Mouse (Mus musculus): Measurements from ENCODE around the gene Srrm4. TPM values are rescaled to one million over a fixed set of nuclear protein-coding genes. Genes with fewer than 3 reads are reported as not detected.
A peak's percentile ranks its signal among the peaks of the same experiment; 100 is the strongest.

The Srrm4 gene
- polyA plus RNA-seq, 1 experiment from 2014 or later, result 20.8 TPM

DNA sequence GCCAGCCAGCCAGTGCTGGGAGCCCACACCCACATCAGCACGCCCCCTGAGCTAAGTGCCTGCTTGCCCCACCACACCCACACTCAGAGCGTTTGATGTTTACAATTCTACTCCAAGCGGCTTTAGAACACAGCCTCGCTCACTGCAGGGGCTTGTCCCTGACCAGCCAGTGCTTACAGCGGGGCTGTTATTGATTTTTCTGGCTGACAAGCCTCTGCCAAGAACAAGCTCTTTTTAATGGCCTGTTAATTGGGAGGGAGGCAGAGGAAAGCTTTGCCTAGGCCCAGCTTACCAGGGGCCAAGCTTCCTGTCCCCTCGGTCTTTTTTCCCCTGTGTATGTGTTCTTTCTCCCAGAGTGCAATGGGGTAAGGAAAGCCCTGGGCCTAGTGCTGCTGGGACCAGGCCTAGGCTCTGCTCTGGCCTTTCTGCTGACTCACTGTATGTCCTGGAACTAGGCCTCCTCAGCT, 170.8 kb downstream of the Srrm4 start:
- Histone ChIP-seq H3K4me3 (ENCODE audit: low read depth, low read length) (no peak overlapping the region), H3K36me3 (ENCODE audit: control insufficient read depth, insufficient read depth, low read length) (no peaks in the 10 kb centered on the region), H3K4me2 (ENCODE audit: low read depth, low read length) (no peak overlapping the region), H3K4me1 (ENCODE audit: control insufficient read depth, insufficient read depth, low read length) (peaks cover 16% of the 10 kb centered on the region; the same call in 1 of the 2 replicates), H3K27me3 (ENCODE audit: control insufficient read depth, insufficient read depth, low read length) (no peaks in the 10 kb centered on the region), H3K9ac (replicated peaks; ENCODE audit: low read depth, low read length) (no peak overlapping the region), H3K9me3 (ENCODE audit: control insufficient read depth, low read length) (no peaks in the 10 kb centered on the region), H3K27ac (ENCODE audit: low read depth, low read length) (0 out of 2 replicates have a peak overlapping the region, but pooled peaks have one; percentile 30)
- no peak for ATAC-seq (ENCODE audit: low read depth)
- 11% methylated on average over 6 of the region's 6 CpGs for WGBS

DNA sequence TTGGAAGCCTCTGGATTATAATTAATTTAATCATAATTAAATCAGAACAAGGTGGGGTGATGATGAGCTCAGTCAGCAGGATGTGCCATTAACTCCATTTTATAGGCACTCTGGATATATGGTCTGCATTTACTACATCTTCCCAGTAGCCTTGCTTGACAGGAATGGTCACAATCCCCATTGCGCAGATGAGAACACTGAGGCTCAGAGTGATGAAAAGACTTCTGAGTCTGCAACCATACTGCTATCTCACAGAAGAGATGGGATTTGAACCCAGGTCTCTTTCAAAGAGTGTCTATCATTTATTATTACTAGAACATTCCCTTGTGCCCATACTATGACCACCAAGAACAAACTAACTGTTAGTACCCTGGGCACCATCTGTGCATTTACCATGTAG, 171.4 kb downstream of the Srrm4 start:
- Histone ChIP-seq H3K4me1 (ENCODE audit: control insufficient read depth, insufficient read depth, low read length) (peaks cover 16% of the 10 kb centered on the region; the same call in 1 of the 2 replicates), H3K36me3 (ENCODE audit: control insufficient read depth, insufficient read depth, low read length) (no peaks in the 10 kb centered on the region), H3K4me3 (ENCODE audit: low read depth, low read length) (no peak overlapping the region), H3K27me3 (ENCODE audit: control insufficient read depth, insufficient read depth, low read length) (no peaks in the 10 kb centered on the region), H3K4me2 (ENCODE audit: low read depth, low read length) (no peak overlapping the region), H3K27ac (ENCODE audit: low read depth, low read length) (no peak overlapping the region), H3K9me3 (ENCODE audit: control insufficient read depth, low read length) (no peaks in the 10 kb centered on the region), H3K9ac (replicated peaks; ENCODE audit: low read depth, low read length) (no peak overlapping the region)
- WGBS, result 100% methylated on average over 1 of the region's 1 CpGs
- ATAC-seq (ENCODE audit: low read depth), result no peak

DNA sequence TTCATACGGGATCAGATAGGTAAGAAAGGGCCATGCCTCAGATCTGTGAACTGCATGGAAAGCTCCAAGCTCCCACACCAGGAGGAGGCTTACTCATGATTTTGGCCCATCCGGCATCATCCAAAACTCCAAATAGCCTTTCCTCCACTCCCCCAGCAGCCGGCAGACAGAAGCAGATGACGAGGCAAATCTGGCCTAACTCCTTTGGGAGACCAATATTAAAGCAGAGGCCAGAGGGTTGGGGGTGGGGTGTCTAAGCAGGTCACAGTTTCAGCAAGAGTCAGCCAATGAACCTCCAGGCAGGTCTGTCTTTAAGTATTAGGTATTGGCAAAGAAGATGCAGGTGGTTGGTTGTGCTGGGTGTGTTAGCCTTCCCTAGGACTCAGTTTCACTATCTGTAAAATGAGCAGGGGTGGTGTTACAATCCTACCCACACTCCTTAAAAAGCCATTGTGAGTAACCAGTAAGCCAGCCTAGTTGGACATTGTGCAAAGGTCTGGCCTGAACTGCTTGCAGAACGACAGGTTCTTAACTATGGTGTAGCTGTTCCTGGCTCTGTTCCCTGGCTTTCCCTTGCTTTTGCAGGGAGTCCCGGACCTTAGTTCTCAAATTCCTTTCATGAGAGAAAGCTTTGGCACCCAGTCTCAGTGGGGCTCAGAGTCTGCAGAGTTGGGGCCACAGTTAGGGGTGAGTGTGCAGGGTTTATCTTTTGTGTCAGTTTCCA, 172.1 kb downstream of the Srrm4 start:
- Histone ChIP-seq H3K27me3 (ENCODE audit: control insufficient read depth, insufficient read depth, low read length) (no peaks in the 10 kb centered on the region), H3K27ac (ENCODE audit: low read depth, low read length) (no peak overlapping the region), H3K4me2 (ENCODE audit: low read depth, low read length) (no peak overlapping the region), H3K9me3 (ENCODE audit: control insufficient read depth, low read length) (no peaks in the 10 kb centered on the region), H3K9ac (replicated peaks; ENCODE audit: low read depth, low read length) (no peak overlapping the region), H3K4me3 (ENCODE audit: low read depth, low read length) (no peak overlapping the region), H3K4me1 (ENCODE audit: control insufficient read depth, insufficient read depth, low read length) (peaks cover 16% of the 10 kb centered on the region; the same call in 1 of the 2 replicates), H3K36me3 (ENCODE audit: control insufficient read depth, insufficient read depth, low read length) (no peaks in the 10 kb centered on the region)
- no peak for ATAC-seq (ENCODE audit: low read depth)
- 52% methylated on average over 6 of the region's 6 CpGs for WGBS

DNA sequence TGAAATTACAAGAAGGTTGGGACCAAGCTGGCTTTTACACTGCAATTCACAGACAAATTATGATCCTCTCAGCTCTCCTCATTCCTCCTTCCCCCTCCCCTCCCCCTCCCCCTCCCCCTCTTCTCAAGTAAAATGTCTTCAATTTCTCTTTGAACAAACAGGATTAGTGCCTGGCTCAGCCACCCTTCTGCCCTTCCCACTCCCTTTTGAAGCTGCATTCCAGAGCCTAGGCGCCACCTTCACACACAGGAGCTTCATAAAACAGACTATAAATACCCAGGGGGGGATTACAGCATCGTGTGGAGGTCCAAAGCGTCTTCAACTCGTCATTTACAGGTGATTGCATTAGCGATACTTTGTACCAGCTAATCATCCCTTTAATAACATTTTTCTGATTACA, 175.4 kb downstream of the Srrm4 start:
- H3K27me3 ChIP-seq (ENCODE audit: control insufficient read depth, insufficient read depth, low read length), result no peaks in the 10 kb centered on the region
- no peak overlapping the region for H3K4me2 ChIP-seq (ENCODE audit: low read depth, low read length)
- 13% methylated on average over 5 of the region's 5 CpGs for WGBS
- H3K4me3 ChIP-seq (ENCODE audit: low read depth, low read length), result no peak overlapping the region
- H3K4me1 ChIP-seq (ENCODE audit: control insufficient read depth, insufficient read depth, low read length), result 0 out of 2 replicates have a peak, but pooled peaks cover 6% of the 10 kb centered on the region
- no peak for ATAC-seq (ENCODE audit: low read depth)
- H3K36me3 ChIP-seq (ENCODE audit: control insufficient read depth, insufficient read depth, low read length), result no peaks in the 10 kb centered on the region
- H3K9ac ChIP-seq (replicated peaks; ENCODE audit: low read depth, low read length), result no peak overlapping the region
- no peak overlapping the region for H3K27ac ChIP-seq (ENCODE audit: low read depth, low read length)
- no peaks in the 10 kb centered on the region for H3K9me3 ChIP-seq (ENCODE audit: control insufficient read depth, low read length)

DNA sequence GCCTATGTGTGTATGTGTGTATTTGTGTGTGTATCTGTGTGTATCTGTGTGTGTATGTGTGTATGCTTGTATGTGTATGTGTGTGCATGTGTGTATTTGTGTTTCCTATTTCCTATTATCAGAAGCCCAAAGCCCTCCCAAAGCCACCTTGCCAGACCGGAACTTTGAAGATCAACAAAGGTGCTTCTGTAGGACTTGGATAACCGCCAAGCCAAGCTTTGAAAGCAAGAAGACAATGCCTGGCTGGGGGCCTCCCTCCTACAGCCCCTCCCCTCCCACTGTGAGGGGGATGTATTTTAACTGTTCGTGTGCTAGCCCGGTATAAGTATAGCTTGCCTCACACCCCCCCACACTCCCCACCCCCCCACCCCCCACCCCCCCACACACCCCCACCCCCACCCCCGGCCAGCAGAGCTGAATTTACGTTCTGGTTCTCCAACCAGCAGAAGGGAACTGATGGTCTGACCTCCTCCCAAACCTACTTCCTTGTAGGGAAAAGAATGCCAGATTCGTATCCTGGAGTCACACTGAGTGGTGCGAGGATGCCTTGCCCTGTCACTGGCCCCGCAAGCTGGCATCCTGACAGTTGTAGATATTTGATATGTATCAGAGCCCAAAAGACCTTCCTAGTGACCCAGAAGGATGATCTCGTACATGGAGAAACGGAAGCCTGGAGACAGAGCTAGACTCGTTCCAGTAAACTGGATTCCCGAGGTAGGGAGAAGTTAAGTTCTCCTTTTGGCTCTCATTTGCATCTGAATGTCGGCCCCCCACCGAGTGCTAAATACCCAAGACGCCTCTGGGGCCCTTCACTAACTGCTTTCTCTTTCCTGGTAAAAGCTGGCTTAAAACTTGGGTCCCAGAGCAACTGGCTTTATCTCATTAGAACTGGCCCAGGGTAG, 181.7 kb downstream of the Srrm4 start:
- H3K27ac ChIP-seq (ENCODE audit: low read depth, low read length), result no peak overlapping the region
- no peak for ATAC-seq (ENCODE audit: low read depth)
- 0 out of 2 replicates have a peak overlapping the region, but pooled peaks have one; percentile 12 for H3K4me2 ChIP-seq (ENCODE audit: low read depth, low read length)
- no peak overlapping the region for H3K9ac ChIP-seq (replicated peaks; ENCODE audit: low read depth, low read length)
- H3K9me3 ChIP-seq (ENCODE audit: control insufficient read depth, low read length), result no peaks in the 10 kb centered on the region
- WGBS, result 3% methylated on average over 14 of the region's 16 CpGs
- no peaks in the 10 kb centered on the region for H3K27me3 ChIP-seq (ENCODE audit: control insufficient read depth, insufficient read depth, low read length)
- H3K36me3 ChIP-seq (ENCODE audit: control insufficient read depth, insufficient read depth, low read length), result no peaks in the 10 kb centered on the region
- H3K4me3 ChIP-seq (ENCODE audit: low read depth, low read length), result no peak overlapping the region
- peaks cover 10% of the 10 kb centered on the region; the same call in 1 of the 2 replicates for H3K4me1 ChIP-seq (ENCODE audit: control insufficient read depth, insufficient read depth, low read length)

DNA sequence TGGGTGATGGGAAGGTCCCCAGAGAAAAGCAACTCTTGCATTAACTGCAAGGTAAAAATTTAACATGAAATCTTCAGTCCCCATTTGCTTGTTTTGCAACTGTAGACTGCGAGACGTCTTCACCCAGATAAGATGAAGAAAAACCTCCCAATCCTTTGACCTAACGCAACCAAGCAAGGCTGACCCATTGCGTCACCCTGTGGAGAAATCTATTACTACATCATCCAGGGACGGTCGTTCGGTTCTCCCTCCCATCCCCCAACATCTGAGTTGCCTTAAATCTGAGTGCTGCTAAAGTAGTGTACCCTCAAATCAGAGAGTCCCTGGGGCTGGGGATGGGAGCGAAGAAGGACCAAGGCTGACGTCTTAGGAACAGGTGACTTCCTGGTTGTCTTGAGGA, 182.7 kb downstream of the Srrm4 start:
- Histone ChIP-seq H3K4me2 (ENCODE audit: low read depth, low read length) (no peak overlapping the region), H3K36me3 (ENCODE audit: control insufficient read depth, insufficient read depth, low read length) (no peaks in the 10 kb centered on the region), H3K27me3 (ENCODE audit: control insufficient read depth, insufficient read depth, low read length) (no peaks in the 10 kb centered on the region), H3K4me1 (ENCODE audit: control insufficient read depth, insufficient read depth, low read length) (peaks cover 10% of the 10 kb centered on the region; the same call in 1 of the 2 replicates), H3K4me3 (ENCODE audit: low read depth, low read length) (no peak overlapping the region), H3K27ac (ENCODE audit: low read depth, low read length) (no peak overlapping the region), H3K9me3 (ENCODE audit: control insufficient read depth, low read length) (no peaks in the 10 kb centered on the region), H3K9ac (replicated peaks; ENCODE audit: low read depth, low read length) (no peak overlapping the region)
- WGBS, result 63% methylated on average over 9 of the region's 9 CpGs
- ATAC-seq (ENCODE audit: low read depth), result no peak

DNA sequence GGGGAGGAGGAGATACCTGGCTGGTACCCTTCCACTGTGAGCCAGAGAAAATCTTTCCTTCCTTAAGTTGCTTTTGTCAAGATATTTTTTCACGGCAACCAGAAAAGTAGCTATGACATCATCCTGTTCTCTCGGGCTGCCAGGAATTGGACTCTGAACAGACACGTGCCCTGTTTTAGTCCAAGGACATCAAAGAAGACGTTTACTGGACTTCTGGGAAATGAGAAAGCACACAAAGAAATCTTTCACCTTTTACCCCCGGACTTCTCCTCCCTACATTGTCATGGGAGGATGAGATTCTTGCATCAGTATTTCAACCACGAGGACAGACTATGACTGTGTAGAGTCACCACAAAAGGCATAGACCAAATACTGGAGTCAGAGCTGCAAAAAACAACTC, 183.7 kb downstream of the Srrm4 start:
- Histone ChIP-seq H3K27me3 (ENCODE audit: control insufficient read depth, insufficient read depth, low read length) (no peaks in the 10 kb centered on the region), H3K27ac (ENCODE audit: low read depth, low read length) (no peak overlapping the region), H3K4me2 (ENCODE audit: low read depth, low read length) (no peak overlapping the region), H3K4me1 (ENCODE audit: control insufficient read depth, insufficient read depth, low read length) (peaks cover 10% of the 10 kb centered on the region; the same call in 1 of the 2 replicates), H3K36me3 (ENCODE audit: control insufficient read depth, insufficient read depth, low read length) (no peaks in the 10 kb centered on the region), H3K4me3 (ENCODE audit: low read depth, low read length) (no peak overlapping the region), H3K9me3 (ENCODE audit: control insufficient read depth, low read length) (no peaks in the 10 kb centered on the region), H3K9ac (replicated peaks; ENCODE audit: low read depth, low read length) (no peak overlapping the region)
- no peak for ATAC-seq (ENCODE audit: low read depth)
- 38% methylated on average over 6 of the region's 6 CpGs for WGBS

DNA sequence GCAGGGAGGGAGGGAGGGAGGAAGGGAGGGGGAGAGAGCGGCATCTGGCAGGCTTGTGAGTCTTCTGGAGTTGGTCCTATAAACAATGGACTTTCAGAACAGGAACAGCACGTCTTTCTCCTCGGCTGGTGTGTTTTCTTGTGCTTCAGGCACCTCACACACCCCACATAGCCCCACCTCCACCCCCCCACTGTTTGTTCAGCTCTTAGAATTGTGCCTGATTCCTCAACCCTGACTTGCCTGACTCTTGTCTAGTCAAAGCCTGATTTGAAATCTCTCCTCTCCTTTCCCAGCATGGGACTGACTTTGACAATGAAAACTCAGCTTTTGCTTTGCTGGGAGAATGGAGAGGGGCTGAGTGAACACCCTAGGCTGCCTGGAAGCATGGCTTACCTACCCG, 184.3 kb downstream of the Srrm4 start:
- Histone ChIP-seq H3K4me1 (ENCODE audit: control insufficient read depth, insufficient read depth, low read length) (peaks cover 10% of the 10 kb centered on the region; the same call in 1 of the 2 replicates), H3K9ac (replicated peaks; ENCODE audit: low read depth, low read length) (no peak overlapping the region), H3K4me2 (ENCODE audit: low read depth, low read length) (no peak overlapping the region), H3K27me3 (ENCODE audit: control insufficient read depth, insufficient read depth, low read length) (no peaks in the 10 kb centered on the region), H3K4me3 (ENCODE audit: low read depth, low read length) (no peak overlapping the region), H3K9me3 (ENCODE audit: control insufficient read depth, low read length) (no peaks in the 10 kb centered on the region), H3K27ac (ENCODE audit: low read depth, low read length) (no peak overlapping the region), H3K36me3 (ENCODE audit: control insufficient read depth, insufficient read depth, low read length) (no peaks in the 10 kb centered on the region)
- ATAC-seq (ENCODE audit: low read depth), result no peak
- WGBS, result 30% methylated on average over 4 of the region's 4 CpGs

DNA sequence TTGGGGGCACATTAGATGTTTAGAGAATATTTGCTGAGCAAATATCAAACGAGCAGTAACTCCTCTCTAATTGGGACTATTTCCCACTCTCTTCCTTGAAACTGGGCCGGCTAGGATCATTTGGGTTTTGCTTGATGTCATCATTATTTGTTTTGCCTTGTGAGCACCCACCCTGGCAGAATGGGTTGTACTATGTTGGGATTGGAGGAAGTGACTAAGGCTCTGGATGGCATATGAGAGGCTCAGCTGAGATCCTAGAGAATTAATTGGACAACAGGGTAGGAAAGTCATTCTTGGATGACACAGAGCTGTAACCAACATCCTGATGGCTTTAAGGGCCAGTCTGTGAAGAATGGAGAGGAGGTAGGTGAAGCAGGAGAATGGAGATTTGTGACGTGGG, 185.1 kb downstream of the Srrm4 start:
- Histone ChIP-seq H3K4me3 (ENCODE audit: low read depth, low read length) (no peak overlapping the region), H3K27me3 (ENCODE audit: control insufficient read depth, insufficient read depth, low read length) (no peaks in the 10 kb centered on the region), H3K9me3 (ENCODE audit: control insufficient read depth, low read length) (no peaks in the 10 kb centered on the region), H3K9ac (replicated peaks; ENCODE audit: low read depth, low read length) (no peak overlapping the region), H3K4me1 (ENCODE audit: control insufficient read depth, insufficient read depth, low read length) (peaks cover 10% of the 10 kb centered on the region; the same call in 1 of the 2 replicates), H3K4me2 (ENCODE audit: low read depth, low read length) (no peak overlapping the region), H3K27ac (ENCODE audit: low read depth, low read length) (no peak overlapping the region), H3K36me3 (ENCODE audit: control insufficient read depth, insufficient read depth, low read length) (no peaks in the 10 kb centered on the region)
- no peak for ATAC-seq (ENCODE audit: low read depth)
- 79% methylated on average over 3 of the region's 3 CpGs for WGBS

Data from neural tube, embryonic 14.5 days (tissue).